Mouse (Mus musculus): ENCODE measurements at regions not wholly inside any gene's neighbourhood (a gene's known extent, or its start where the extent isn't known, plus 50 kb on each side); places are given as distances from the start of the nearest gene placed in this dataset.
A peak's percentile ranks its signal among the peaks of the same experiment; 100 is the strongest.

GRCm38 (mm10) chr4:69781258-69781657 is 629.0 kb downstream of the Cdk5rap2 start:
- no peak overlapping the region for H3K27ac ChIP-seq
- 73% methylated on average over 8 of the region's 8 CpGs for WGBS

DNA sequence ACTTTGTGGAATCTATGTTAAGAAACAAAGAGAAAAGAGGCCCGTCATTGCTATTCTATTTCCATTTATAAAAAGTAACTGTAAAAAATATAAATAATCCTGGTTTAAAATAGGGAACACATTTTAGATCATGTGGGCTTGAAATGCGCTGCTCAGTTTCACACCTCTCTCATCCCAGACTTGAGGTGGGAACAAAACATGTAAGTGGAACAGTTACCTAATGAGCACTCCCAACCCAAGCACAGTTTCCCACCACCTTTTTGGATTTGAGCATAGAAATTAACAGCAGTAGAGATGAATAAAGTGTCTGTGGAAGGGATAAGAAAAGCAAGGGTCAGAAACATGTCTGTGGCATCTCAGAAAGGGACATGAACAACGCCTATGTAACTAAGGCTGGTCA is 648.4 kb downstream of the Cdk5rap2 start:
- Histone ChIP-seq H3K4me1 (ENCODE audit: control insufficient read depth, insufficient read depth, low read length) (no peaks in the 10 kb centered on the region), H3K79me2 (replicated peaks; ENCODE audit: control insufficient read depth, insufficient read depth, low read length) (no peaks in the 10 kb centered on the region), H3K27ac (no peak overlapping the region), H3K9ac (ENCODE audit: low read depth, low read length) (no peak overlapping the region), H3K27me3 (ENCODE audit: control insufficient read depth, insufficient read depth, low read length) (no peaks in the 10 kb centered on the region), H3K36me3 (ENCODE audit: control insufficient read depth, insufficient read depth, low read length) (no peaks in the 10 kb centered on the region), H3K4me3 (no peak overlapping the region)
- intact Hi-C loops (cut with DNase I) = no loop called here
- WGBS = 73% methylated on average over 3 of the region's 3 CpGs
- DNase-seq = no peak
- no peak for TF ChIP-seq POLR2A (IDR thresholded peaks at IDR 0.05; ENCODE audit: insufficient read depth, low read depth, low read length)
- TF ChIP-seq CTCF (IDR thresholded peaks at IDR 0.05) = no peak
- no peak for TF ChIP-seq EP300 (IDR thresholded peaks at IDR 0.05; ENCODE audit: insufficient read depth, low read depth, low read length)

More at GRCm38 (mm10) chr4:69781258-69781657, 629.0 kb downstream of the Cdk5rap2 start:
- Histone ChIP-seq H3K79me2 (replicated peaks; ENCODE audit: control insufficient read depth, insufficient read depth, low read length) (no peaks in the 10 kb centered on the region), H3K27me3 (ENCODE audit: control insufficient read depth, insufficient read depth, low read length) (no peaks in the 10 kb centered on the region), H3K4me1 (ENCODE audit: control insufficient read depth, insufficient read depth, low read length) (no peaks in the 10 kb centered on the region), H3K9ac (ENCODE audit: low read depth, low read length) (no peak overlapping the region), H3K36me3 (ENCODE audit: control insufficient read depth, insufficient read depth, low read length) (no peaks in the 10 kb centered on the region), H3K4me3 (no peak overlapping the region)
- TF ChIP-seq POLR2A (IDR thresholded peaks at IDR 0.05; ENCODE audit: insufficient read depth, low read depth, low read length) = no peak
- TF ChIP-seq EP300 (IDR thresholded peaks at IDR 0.05; ENCODE audit: insufficient read depth, low read depth, low read length) = no peak
- TF ChIP-seq CTCF (IDR thresholded peaks at IDR 0.05) = no peak
- no peak for DNase-seq
- intact Hi-C loops (cut with DNase I) = no loop called here

GRCm38 (mm10) chr4:69759596-69759995 is 650.6 kb downstream of the Cdk5rap2 start:
- no peak for DNase-seq
- Histone ChIP-seq H3K79me2 (replicated peaks; ENCODE audit: control insufficient read depth, insufficient read depth, low read length) (no peaks in the 10 kb centered on the region), H3K9ac (ENCODE audit: low read depth, low read length) (no peak overlapping the region), H3K4me1 (ENCODE audit: control insufficient read depth, insufficient read depth, low read length) (no peaks in the 10 kb centered on the region), H3K27me3 (ENCODE audit: control insufficient read depth, insufficient read depth, low read length) (no peaks in the 10 kb centered on the region), H3K36me3 (ENCODE audit: control insufficient read depth, insufficient read depth, low read length) (no peaks in the 10 kb centered on the region), H3K27ac (no peak overlapping the region), H3K4me3 (no peak overlapping the region)
- TF ChIP-seq POLR2A (IDR thresholded peaks at IDR 0.05; ENCODE audit: insufficient read depth, low read depth, low read length) (no peak), EP300 (IDR thresholded peaks at IDR 0.05; ENCODE audit: insufficient read depth, low read depth, low read length) (no peak), CTCF (IDR thresholded peaks at IDR 0.05) (no peak)
- WGBS = 72% methylated on average over 2 of the region's 2 CpGs
- intact Hi-C loops (cut with DNase I) = no loop called here

- no peaks in the 10 kb centered on the region for H3K79me2 ChIP-seq (replicated peaks; ENCODE audit: control insufficient read depth, insufficient read depth, low read length)
- WGBS = 54% methylated on average over 2 of the region's 2 CpGs
- H3K27me3 ChIP-seq (ENCODE audit: control insufficient read depth, insufficient read depth, low read length) = no peaks in the 10 kb centered on the region
- H3K27ac ChIP-seq = no peak overlapping the region
- intact Hi-C loops (cut with DNase I) = no loop called here
- no peaks in the 10 kb centered on the region for H3K36me3 ChIP-seq (ENCODE audit: control insufficient read depth, insufficient read depth, low read length)
- H3K9ac ChIP-seq (ENCODE audit: low read depth, low read length) = no peak overlapping the region
- TF ChIP-seq EP300 (IDR thresholded peaks at IDR 0.05; ENCODE audit: insufficient read depth, low read depth, low read length) = no peak
- TF ChIP-seq POLR2A (IDR thresholded peaks at IDR 0.05; ENCODE audit: insufficient read depth, low read depth, low read length) = no peak
- peak; percentile 57 for TF ChIP-seq CTCF (IDR thresholded peaks at IDR 0.05)
- no peaks in the 10 kb centered on the region for H3K4me1 ChIP-seq (ENCODE audit: control insufficient read depth, insufficient read depth, low read length)
- no peak for DNase-seq
- H3K4me3 ChIP-seq = no peak overlapping the region
These were observed 655.7 kb downstream of the Cdk5rap2 start for GRCm38 (mm10) chr4:69754567-69754966.

DNA sequence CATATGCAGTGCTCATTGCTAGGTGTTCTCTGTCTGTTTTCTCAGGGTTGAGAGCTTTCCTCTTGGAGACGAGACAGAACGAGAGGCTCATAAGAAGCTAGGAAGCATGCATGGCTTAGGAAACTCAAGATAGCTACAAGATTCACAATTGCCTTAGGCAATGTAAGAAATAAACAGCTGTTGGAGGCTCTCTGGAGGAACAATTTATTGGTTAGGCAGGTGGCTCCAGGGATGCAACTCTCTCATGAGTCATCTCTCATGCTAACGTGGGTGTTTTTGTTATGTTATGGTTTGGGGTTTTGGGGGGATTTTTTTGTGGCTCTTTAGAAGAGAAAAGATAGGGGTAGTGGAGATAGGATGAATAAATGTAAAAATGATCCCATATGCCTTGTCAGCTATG is 657.2 kb downstream of the Cdk5rap2 start:
- DNase-seq = no peak
- WGBS = 60% methylated on average over 3 of the region's 3 CpGs
- Histone ChIP-seq H3K4me1 (ENCODE audit: control insufficient read depth, insufficient read depth, low read length) (no peaks in the 10 kb centered on the region), H3K4me3 (no peak overlapping the region), H3K27me3 (ENCODE audit: control insufficient read depth, insufficient read depth, low read length) (no peaks in the 10 kb centered on the region), H3K9ac (ENCODE audit: low read depth, low read length) (no peak overlapping the region), H3K36me3 (ENCODE audit: control insufficient read depth, insufficient read depth, low read length) (no peaks in the 10 kb centered on the region), H3K27ac (no peak overlapping the region), H3K79me2 (replicated peaks; ENCODE audit: control insufficient read depth, insufficient read depth, low read length) (no peaks in the 10 kb centered on the region)
- intact Hi-C loops (cut with DNase I) = no loop called here
- TF ChIP-seq EP300 (IDR thresholded peaks at IDR 0.05; ENCODE audit: insufficient read depth, low read depth, low read length) (no peak), CTCF (IDR thresholded peaks at IDR 0.05) (no peak), POLR2A (IDR thresholded peaks at IDR 0.05; ENCODE audit: insufficient read depth, low read depth, low read length) (no peak)

GRCm38 (mm10) chr4:69739833-69740510 is 670.3 kb downstream of the Cdk5rap2 start:
- Histone ChIP-seq H3K4me1 (ENCODE audit: control insufficient read depth, insufficient read depth, low read length) (no peaks in the 10 kb centered on the region), H3K9ac (ENCODE audit: low read depth, low read length) (no peak overlapping the region), H3K4me3 (no peak overlapping the region), H3K36me3 (ENCODE audit: control insufficient read depth, insufficient read depth, low read length) (no peaks in the 10 kb centered on the region), H3K27ac (no peak overlapping the region), H3K27me3 (ENCODE audit: control insufficient read depth, insufficient read depth, low read length) (no peaks in the 10 kb centered on the region), H3K79me2 (replicated peaks; ENCODE audit: control insufficient read depth, insufficient read depth, low read length) (no peaks in the 10 kb centered on the region)
- no peak for TF ChIP-seq CTCF (IDR thresholded peaks at IDR 0.05)
- no peak for TF ChIP-seq POLR2A (IDR thresholded peaks at IDR 0.05; ENCODE audit: insufficient read depth, low read depth, low read length)
- TF ChIP-seq EP300 (IDR thresholded peaks at IDR 0.05; ENCODE audit: insufficient read depth, low read depth, low read length) = no peak
- intact Hi-C loops (cut with DNase I) = no loop called here
- 36% methylated on average over 7 of the region's 7 CpGs for WGBS
- DNase-seq = no peak
